Mouse (Mus musculus) C2C12 (cell line): Measurements from ENCODE around the gene Adgrf5.

ENCODE experiments used
- CEBPB ChIP-seq: IDR thresholded peaks from one replicate; pipeline ENCODE4 v1.6.1; 2011; ENCODE audit warnings: low read depth, mild to moderate bottlenecking, control low read depth, moderate library complexity
- CTCF ChIP-seq: IDR thresholded peaks from one replicate; pipeline ENCODE4 v1.5.1; 2011; ENCODE audit not compliant: control insufficient read depth, insufficient read depth, insufficient read length
- MAX ChIP-seq: IDR thresholded peaks from one replicate; pipeline ENCODE4 v1.6.1; 2011; ENCODE audit warnings: mild to moderate bottlenecking, control low read depth
- USF1 ChIP-seq: IDR thresholded peaks from one replicate; pipeline ENCODE4 v1.6.1; 2011; ENCODE audit warnings: low read depth, mild to moderate bottlenecking, control low read depth, moderate library complexity

DNA sequence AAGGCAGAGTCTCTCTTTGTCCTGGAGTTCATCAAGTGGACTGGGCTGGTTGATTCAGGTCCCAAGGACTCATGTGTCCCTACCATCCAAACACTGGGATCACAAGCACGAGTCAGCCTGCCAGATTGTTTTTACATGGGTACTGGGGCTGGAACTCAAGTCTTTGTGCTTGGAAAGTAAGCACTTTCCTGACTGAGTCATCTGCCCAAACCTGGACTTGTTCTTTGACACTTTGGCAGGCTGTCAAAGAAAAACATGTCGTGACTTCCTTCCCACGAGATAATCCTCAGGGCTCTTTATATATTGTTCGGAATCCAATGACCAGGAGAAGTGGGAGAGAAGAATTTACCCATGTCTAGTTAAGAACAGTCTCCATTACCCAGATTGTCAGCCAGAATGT lies 137.3 kb downstream of the Adgrf5 start:
- no peak for TF ChIP-seq CTCF
- TF ChIP-seq CEBPB = no peak
- no peak for TF ChIP-seq MAX
- no peak for TF ChIP-seq USF1
